Mouse (Mus musculus) limb, embryonic 15.5 days (tissue): ENCODE results near the gene Itpr3. TPM values are rescaled to one million over a fixed set of nuclear protein-coding genes. Genes with fewer than 3 reads are reported as not detected.

ENCODE experiments used
- ATAC-seq: fragments of 200-750 bp; cut with Nextera tagmentation; 2 replicates; pipeline ENCODE4 v1.8.0; 2017; ENCODE audit warnings: low read depth, moderate TSS enrichment; ENCODE audit not compliant: insufficient number of reproducible peaks, low FRiP score, low TSS enrichment
- H3K27ac ChIP-seq: fragments of 300-500 bp; sonication (generic); 2 replicates; pipeline ENCODE4 v1.5.1; 2015; ENCODE audit warnings: moderate library complexity, mild to moderate bottlenecking, inconsistent platforms
- H3K27me3 ChIP-seq: fragments of 300-500 bp; sonication (generic); 2 replicates; pipeline ENCODE4 v1.6.1; 2015; ENCODE audit warnings: inconsistent platforms
- H3K36me3 ChIP-seq: fragments of 300-500 bp; sonication (generic); 2 replicates; pipeline ENCODE4 v1.6.1; 2015; ENCODE audit warnings: inconsistent platforms
- H3K4me1 ChIP-seq: fragments of 300-500 bp; sonication (generic); 2 replicates; pipeline ENCODE4 v1.6.1; 2015; ENCODE audit warnings: inconsistent platforms
- H3K4me2 ChIP-seq: fragments of 300-500 bp; sonication (generic); 2 replicates; pipeline ENCODE4 v1.6.1; 2015; ENCODE audit warnings: mild to moderate bottlenecking, inconsistent platforms
- H3K4me3 ChIP-seq: fragments of 300-500 bp; sonication (generic); 2 replicates; pipeline ENCODE4 v1.5.1; 2015; ENCODE audit warnings: mild to moderate bottlenecking, inconsistent platforms
- H3K9ac ChIP-seq: fragments of 300-500 bp; sonication (generic); 2 replicates; pipeline ENCODE4 v1.6.1; 2015; ENCODE audit warnings: inconsistent platforms
- H3K9me3 ChIP-seq: fragments of 300-500 bp; sonication (generic); 2 replicates; pipeline ENCODE4 v1.6.1; 2016; ENCODE audit warnings: inconsistent platforms
- WGBS: fragments of 180-500 bp; shearing (Covaris S2); methylation state at CpG from one replicate; pipeline ENCODE4 v1.1.7; 2015; 5-methylcytosine and 5-hydroxymethylcytosine counted together
- polyA plus RNA-seq: library from polyadenylated mRNA; unstranded; fragments of >200 nt; fragmentation: Nextera tagmentation; extraction: Ambion mirVana; gene quantifications from 2 replicates; pipeline ENCODE4 v1.2.1, GENCODE M21; 2015

Itpr3 gene
- polyA plus RNA-seq, 1 experiment from 2014 or later = 4.3 TPM

- H3K4me2 ChIP-seq = no peak overlapping the region
- no peak overlapping the region for H3K4me3 ChIP-seq
- no peaks in the 10 kb centered on the region for H3K9me3 ChIP-seq
- peaks cover 68% of the 10 kb centered on the region for H3K4me1 ChIP-seq
- 33% methylated on average over 3 of the region's 3 CpGs for WGBS
- no peak for ATAC-seq
- H3K9ac ChIP-seq = no peak overlapping the region
- no peak overlapping the region for H3K27ac ChIP-seq
- H3K36me3 ChIP-seq = no peaks in the 10 kb centered on the region
- H3K27me3 ChIP-seq = no peaks in the 10 kb centered on the region
Observed at GRCm38 (mm10) chr17:27134715-27135114, 77.6 kb downstream of the Itpr3 start.

- 51% methylated on average over 9 of the region's 9 CpGs for WGBS
- no peaks in the 10 kb centered on the region for H3K9me3 ChIP-seq
- no peaks in the 10 kb centered on the region for H3K27me3 ChIP-seq
- no peak overlapping the region for H3K4me2 ChIP-seq
- peaks cover 50% of the 10 kb centered on the region for H3K4me1 ChIP-seq
- no peak overlapping the region for H3K4me3 ChIP-seq
- no peaks in the 10 kb centered on the region for H3K36me3 ChIP-seq
- no peak overlapping the region for H3K9ac ChIP-seq
- ATAC-seq = no peak
- H3K27ac ChIP-seq = no peak overlapping the region
Observed at GRCm38 (mm10) chr17:27138396-27138795, 81.3 kb downstream of the Itpr3 start.

GRCm38 (mm10) chr17:27139304-27139703 is 82.2 kb downstream of the Itpr3 start:
- Histone ChIP-seq H3K27ac (no peak overlapping the region), H3K9ac (no peak overlapping the region), H3K4me2 (no peak overlapping the region), H3K4me3 (no peak overlapping the region), H3K27me3 (no peaks in the 10 kb centered on the region), H3K36me3 (no peaks in the 10 kb centered on the region), H3K4me1 (peaks cover 50% of the 10 kb centered on the region), H3K9me3 (no peaks in the 10 kb centered on the region)
- ATAC-seq = no peak
- WGBS = 42% methylated on average over 7 of the region's 7 CpGs

GRCm38 (mm10) chr17:27140262-27140661 is 83.2 kb downstream of the Itpr3 start:
- Histone ChIP-seq H3K4me2 (no peak overlapping the region), H3K27ac (no peak overlapping the region), H3K9me3 (no peaks in the 10 kb centered on the region), H3K36me3 (no peaks in the 10 kb centered on the region), H3K9ac (no peak overlapping the region), H3K4me3 (no peak overlapping the region), H3K4me1 (peaks cover 44% of the 10 kb centered on the region), H3K27me3 (no peaks in the 10 kb centered on the region; the same call in 1 of the 2 replicates)
- 50% methylated on average over 9 of the region's 9 CpGs for WGBS
- no peak for ATAC-seq

GRCm38 (mm10) chr17:27141971-27142450 is 84.9 kb downstream of the Itpr3 start:
- H3K36me3 ChIP-seq = no peaks in the 10 kb centered on the region
- H3K4me3 ChIP-seq = no peak overlapping the region
- no peaks in the 10 kb centered on the region for H3K9me3 ChIP-seq
- H3K27ac ChIP-seq = peak overlapping the region; percentile 74
- peak; percentile 55 for ATAC-seq
- H3K4me2 ChIP-seq = no peak overlapping the region
- no peaks in the 10 kb centered on the region; the same call in 1 of the 2 replicates for H3K27me3 ChIP-seq
- 26% methylated on average over 10 of the region's 10 CpGs for WGBS
- no peak overlapping the region for H3K9ac ChIP-seq
- H3K4me1 ChIP-seq = peaks cover 57% of the 10 kb centered on the region

- ATAC-seq = no peak
- Histone ChIP-seq H3K4me1 (peaks cover 56% of the 10 kb centered on the region), H3K36me3 (no peaks in the 10 kb centered on the region), H3K4me2 (no peak overlapping the region), H3K4me3 (no peak overlapping the region), H3K9ac (no peak overlapping the region), H3K27ac (no peak overlapping the region), H3K27me3 (no peaks in the 10 kb centered on the region; the same call in 1 of the 2 replicates), H3K9me3 (no peaks in the 10 kb centered on the region)
- WGBS = 61% methylated on average over 4 of the region's 4 CpGs
Observed at GRCm38 (mm10) chr17:27144152-27144551, 87.0 kb downstream of the Itpr3 start.

- H3K4me2 ChIP-seq = 0 out of 2 replicates have a peak overlapping the region, but pooled peaks have one; percentile 14
- H3K4me3 ChIP-seq = no peak overlapping the region
- no peak for ATAC-seq
- 6% methylated on average over 8 of the region's 8 CpGs for WGBS
- H3K36me3 ChIP-seq = no peaks in the 10 kb centered on the region
- H3K9ac ChIP-seq = no peak overlapping the region
- H3K9me3 ChIP-seq = no peaks in the 10 kb centered on the region
- H3K27me3 ChIP-seq = no peaks in the 10 kb centered on the region; the same call in 1 of the 2 replicates
- no peak overlapping the region for H3K27ac ChIP-seq
- peaks cover 52% of the 10 kb centered on the region for H3K4me1 ChIP-seq
Observed at GRCm38 (mm10) chr17:27146323-27146923, 89.3 kb downstream of the Itpr3 start.

- 63% methylated on average over 7 of the region's 7 CpGs for WGBS
Observed at GRCm38 (mm10) chr17:27150871-27151270, 93.8 kb downstream of the Itpr3 start.

GRCm38 (mm10) chr17:27151411-27151810 is 94.3 kb downstream of the Itpr3 start:
- Histone ChIP-seq H3K36me3 (no peaks in the 10 kb centered on the region), H3K4me1 (peaks cover 62% of the 10 kb centered on the region), H3K27ac (no peak overlapping the region), H3K27me3 (no peaks in the 10 kb centered on the region), H3K4me2 (no peak overlapping the region), H3K9ac (no peak overlapping the region), H3K9me3 (no peaks in the 10 kb centered on the region), H3K4me3 (no peak overlapping the region)
- WGBS = 72% methylated on average over 8 of the region's 8 CpGs
- ATAC-seq = no peak

More at GRCm38 (mm10) chr17:27150871-27151270, 93.8 kb downstream of the Itpr3 start:
- Histone ChIP-seq H3K36me3 (no peaks in the 10 kb centered on the region), H3K4me1 (peaks cover 64% of the 10 kb centered on the region), H3K27me3 (no peaks in the 10 kb centered on the region), H3K27ac (no peak overlapping the region), H3K9me3 (no peaks in the 10 kb centered on the region), H3K4me3 (no peak overlapping the region), H3K4me2 (no peak overlapping the region), H3K9ac (no peak overlapping the region)
- no peak for ATAC-seq

- WGBS = 48% methylated on average over 8 of the region's 8 CpGs
- Histone ChIP-seq H3K9me3 (no peaks in the 10 kb centered on the region), H3K27me3 (no peaks in the 10 kb centered on the region), H3K9ac (no peak overlapping the region), H3K4me2 (no peak overlapping the region), H3K36me3 (no peaks in the 10 kb centered on the region), H3K27ac (peak overlapping the region; percentile 79; the same call in 1 of the 2 replicates), H3K4me1 (peaks cover 55% of the 10 kb centered on the region), H3K4me3 (no peak overlapping the region)
- no peak for ATAC-seq
Observed at GRCm38 (mm10) chr17:27152976-27153723, 96.0 kb downstream of the Itpr3 start.

- H3K27ac ChIP-seq = peak overlapping the region; percentile 79
Observed at GRCm38 (mm10) chr17:27153773-27154193, 96.7 kb downstream of the Itpr3 start.

GRCm38 (mm10) chr17:27154256-27154655 is 97.2 kb downstream of the Itpr3 start:
- WGBS = 75% methylated on average over 14 of the region's 14 CpGs
- H3K27ac ChIP-seq = peak overlapping the region; percentile 79

More at GRCm38 (mm10) chr17:27153773-27154193, 96.7 kb downstream of the Itpr3 start:
- 43% methylated on average over 9 of the region's 9 CpGs for WGBS
- Histone ChIP-seq H3K4me3 (no peak overlapping the region), H3K27me3 (no peaks in the 10 kb centered on the region), H3K4me1 (peaks cover 49% of the 10 kb centered on the region), H3K9ac (no peak overlapping the region), H3K4me2 (no peak overlapping the region), H3K9me3 (no peaks in the 10 kb centered on the region), H3K36me3 (no peaks in the 10 kb centered on the region)
- ATAC-seq = no peak

More at GRCm38 (mm10) chr17:27154256-27154655, 97.2 kb downstream of the Itpr3 start:
- no peak for ATAC-seq
- Histone ChIP-seq H3K4me2 (no peak overlapping the region), H3K9ac (no peak overlapping the region), H3K4me3 (no peak overlapping the region), H3K4me1 (peaks cover 44% of the 10 kb centered on the region), H3K9me3 (no peaks in the 10 kb centered on the region), H3K36me3 (no peaks in the 10 kb centered on the region), H3K27me3 (no peaks in the 10 kb centered on the region)
